Comparison of ENCODE assay signal across 24 mouse cellular contexts in genomic region chr4:34850156-34850555, GRCm38 (mm10). TPM values are rescaled to one million over a fixed set of nuclear protein-coding genes. Genes with fewer than 3 reads are reported as not detected.
"Had no signal": no experiment of that assay in that cellular context is flagged by ENCODE, and none has a peak within 500 bp of the region (broad histone marks: within the 10 kb centered on the region; RNA-seq: fewer than 3 reads in every experiment).

No protein-coding gene starts in this region.

- H3K9me3 ChIP-seq: lung, embryonic 15.5 days; midbrain, embryonic 13.5 days; midbrain, embryonic 15.5 days; neural tube, embryonic 12.5 days; stomach, embryonic 15.5 days had no signal

- H3K27ac ChIP-seq: lung, embryonic 15.5 days; macrophage; midbrain, embryonic 13.5 days; midbrain, embryonic 15.5 days; neural tube, embryonic 12.5 days; stomach, embryonic 15.5 days; stomach, postnatal 0 days had no signal

- H3K27me3 ChIP-seq: lung, embryonic 15.5 days; megakaryocyte, embryonic 14.5 days; midbrain, embryonic 13.5 days; midbrain, embryonic 15.5 days; neural tube, embryonic 12.5 days; stomach, embryonic 15.5 days had no signal

- DNase-seq: liver, postnatal 0 days; lung, adult 2 months; lung, postnatal 14 days; lung, postnatal 36 days; right cerebral cortex, postnatal 14 days; thymus, adult 2 months; thymus, postnatal 25 days; thymus, postnatal 4 days had no signal

- H3K4me1 ChIP-seq: midbrain, embryonic 13.5 days; midbrain, embryonic 15.5 days; neural tube, embryonic 12.5 days; stomach, embryonic 15.5 days had no signal

- H3K4me3 ChIP-seq: lung, embryonic 15.5 days; megakaryocyte, embryonic 14.5 days; midbrain, embryonic 13.5 days; midbrain, embryonic 15.5 days; neural tube, embryonic 12.5 days; stomach, embryonic 15.5 days had no signal

- H3K4me2 ChIP-seq: lung, embryonic 15.5 days; midbrain, embryonic 11.5 days; midbrain, embryonic 13.5 days; midbrain, embryonic 15.5 days; neural tube, embryonic 12.5 days; stomach, embryonic 15.5 days had no signal

- H3K9ac ChIP-seq: liver, postnatal 0 days; lung, embryonic 15.5 days; midbrain, embryonic 13.5 days; midbrain, embryonic 15.5 days; neural tube, embryonic 12.5 days; stomach, embryonic 15.5 days had no signal

- ATAC-seq: liver, postnatal 0 days; lung, postnatal 0 days; midbrain, embryonic 13.5 days; midbrain, embryonic 15.5 days had no signal

RNA-seq across cellular contexts. Expression of gene Cga, which starts 43.4 kb away (rescaled TPM):
- total RNA-seq: megakaryocyte progenitor cell, adult 5-6 weeks; midbrain, postnatal 0 days; neutrophil, adult 5-6 weeks had no signal
- polyA plus RNA-seq: lung, adult 2 months; lung, embryonic 15.5 days; lung, postnatal 0 days; macrophage; midbrain, embryonic 11.5 days; midbrain, embryonic 13.5 days; midbrain, embryonic 15.5 days; midbrain, postnatal 0 days; neural tube, embryonic 12.5 days; neural tube, embryonic 14.5 days; spleen, adult 2 months; stomach, embryonic 15.5 days; testis, adult 2 months had no signal
